Mouse (Mus musculus) intestine, embryonic 14.5 days (tissue): ENCODE measurements around the gene Slc7a15. TPM values are rescaled to one million over a fixed set of nuclear protein-coding genes. Genes with fewer than 3 reads are reported as not detected.
"Not testable (repeated sequence)": the region's sequence is repeated elsewhere in the genome, so short reads cannot be mapped to it uniquely, and the experiment has no call there.

ENCODE experiments used
- ATAC-seq: fragments of 200-750 bp; cut with Nextera tagmentation; replicated peaks from 2 replicates; pipeline ENCODE4 v1.8.0; 2017; ENCODE audit warnings: low read depth, moderate number of reproducible peaks, moderate TSS enrichment, moderate library complexity; ENCODE audit not compliant: low FRiP score, low TSS enrichment
- DNase-seq: peaks from one replicate; pipeline ENCODE4 v3.0.0-alpha.2; 2018; ENCODE audit warnings: low spot score
- H3K27ac ChIP-seq: fragments of 300-500 bp; sonication (generic); 2 replicates; pipeline ENCODE4 v1.5.1; 2014; ENCODE audit warnings: low read depth, mild to moderate bottlenecking, control low read depth
- H3K27me3 ChIP-seq: fragments of 300-500 bp; sonication (generic); replicated peaks from 2 replicates; pipeline ENCODE4 v1.6.1; 2014; ENCODE audit warnings: low read length, control low read depth; ENCODE audit not compliant: control insufficient read depth, insufficient read depth
- H3K36me3 ChIP-seq: fragments of 300-500 bp; sonication (generic); 2 replicates; pipeline ENCODE4 v1.6.1; 2014; ENCODE audit warnings: low read length, control low read depth; ENCODE audit not compliant: control insufficient read depth, insufficient read depth
- H3K4me1 ChIP-seq: fragments of 300-500 bp; sonication (generic); replicated peaks from 2 replicates; pipeline ENCODE4 v1.6.1; 2014; ENCODE audit warnings: low read length, control low read depth, mixed read lengths; ENCODE audit not compliant: control insufficient read depth, insufficient read depth
- H3K4me2 ChIP-seq: fragments of 300-500 bp; sonication (generic); 2 replicates; pipeline ENCODE4 v1.6.1; 2014; ENCODE audit warnings: low read length
- H3K4me3 ChIP-seq: fragments of 300-500 bp; sonication (generic); 2 replicates; pipeline ENCODE4 v1.5.1; 2014; ENCODE audit warnings: low read depth, low read length, control low read depth, mixed read lengths
- H3K9ac ChIP-seq: fragments of 300-500 bp; sonication (generic); 2 replicates; pipeline ENCODE4 v1.6.1; 2014; ENCODE audit warnings: mild to moderate bottlenecking, low read length
- H3K9me3 ChIP-seq: fragments of 300-500 bp; sonication (generic); 2 replicates; pipeline ENCODE4 v1.6.1; 2016; ENCODE audit warnings: low read length, control low read depth; ENCODE audit not compliant: control insufficient read depth
- WGBS: fragments of 180-500 bp; shearing (Covaris S2); extraction: QIAGEN DNeasy Blood & Tissue Kit; methylation state at CpG from one replicate; pipeline ENCODE4 v1.1.7; 2014; 5-methylcytosine and 5-hydroxymethylcytosine counted together
- polyA plus RNA-seq: library from polyadenylated mRNA; unstranded; fragments of >200 nt; fragmentation: Nextera tagmentation; extraction: Ambion mirVana; gene quantifications from 2 replicates; pipeline ENCODE4 v1.2.1, GENCODE M21; 2014

The Slc7a15 gene
- polyA plus RNA-seq, 1 experiment from 2014 or later: not detected

DNA sequence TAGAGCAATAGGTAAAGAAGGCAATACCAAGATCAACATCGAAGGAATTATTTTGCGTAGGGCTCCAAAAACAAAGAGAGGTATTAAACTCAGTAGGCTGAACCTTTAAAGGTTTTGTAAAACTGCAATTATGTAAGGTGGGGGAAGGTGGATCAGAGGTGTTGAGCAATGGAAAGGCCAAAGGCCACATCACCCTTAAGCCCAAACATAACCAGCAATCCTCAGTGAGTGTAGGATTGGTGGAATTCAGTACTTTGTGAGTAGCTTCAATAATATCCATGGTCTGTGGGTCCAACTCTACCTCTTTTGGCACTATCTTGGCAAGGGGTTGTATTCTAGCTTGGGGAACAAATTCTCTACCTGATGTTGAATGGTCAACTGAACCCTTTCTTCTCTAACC is 7.5 kb downstream of the Slc7a15 start:
- not testable (repeated sequence) for H3K4me2 ChIP-seq, H3K9me3 ChIP-seq, H3K27ac ChIP-seq, DNase-seq, H3K9ac ChIP-seq, ATAC-seq, H3K36me3 ChIP-seq, H3K27me3 ChIP-seq, H3K4me1 ChIP-seq, H3K4me3 ChIP-seq
- WGBS: 97% methylated on average over 2 of the region's 2 CpGs

DNA sequence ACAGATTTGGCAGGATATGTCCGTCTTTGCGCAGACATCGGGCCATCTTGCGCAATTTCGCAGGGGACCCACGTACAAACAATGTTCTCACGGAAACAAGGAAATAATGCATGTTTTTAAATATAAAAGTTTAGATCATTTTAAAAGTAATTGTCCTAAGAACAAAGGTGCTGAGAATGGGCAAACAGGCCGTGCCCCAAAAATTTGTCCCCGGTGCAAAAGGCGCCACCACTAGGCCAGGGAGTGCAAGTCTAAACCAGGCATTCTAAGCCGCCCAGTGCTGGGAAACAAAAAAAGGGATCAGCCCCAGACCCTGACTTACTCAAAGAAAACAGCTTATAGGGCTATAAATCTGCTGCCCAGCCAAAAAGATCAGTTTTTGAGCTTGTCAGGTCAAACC is 25.5 kb downstream of the Slc7a15 start:
- Histone ChIP-seq H3K27me3 (no peaks in the 10 kb centered on the region), H3K36me3 (no peaks in the 10 kb centered on the region), H3K4me2 (no peak overlapping the region), H3K9me3 (no peaks in the 10 kb centered on the region), H3K9ac (no peak overlapping the region), H3K27ac (no peak overlapping the region), H3K4me1 (no peaks in the 10 kb centered on the region), H3K4me3 (no peak overlapping the region)
- peak; percentile 40 for DNase-seq
- 73% methylated on average over 11 of the region's 11 CpGs for WGBS
- ATAC-seq: no peak

DNA sequence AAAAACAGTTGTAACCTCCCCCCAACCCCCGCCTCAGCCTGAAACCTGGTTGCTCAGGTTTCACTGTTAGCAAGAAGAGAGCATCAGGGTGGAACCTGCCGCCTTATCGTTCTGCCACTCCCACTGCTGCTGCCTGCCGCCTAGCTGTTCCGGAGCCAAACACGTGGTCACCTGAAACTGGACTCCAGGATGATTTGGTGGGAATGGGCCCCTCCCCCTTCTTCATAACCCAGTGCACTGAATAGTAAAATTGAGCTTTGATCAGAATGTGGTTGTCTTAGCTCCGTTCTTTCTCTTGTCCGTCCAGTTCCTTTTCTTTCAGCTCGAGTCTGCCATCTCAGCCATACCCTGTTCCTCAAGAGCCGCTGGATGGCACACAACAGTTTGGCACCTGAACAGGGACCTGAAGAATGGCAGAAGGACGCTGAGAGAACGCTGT is 26.9 kb downstream of the Slc7a15 start:
- H3K27ac ChIP-seq, H3K4me3 ChIP-seq, H3K4me1 ChIP-seq, H3K36me3 ChIP-seq, H3K9ac ChIP-seq, H3K27me3 ChIP-seq, H3K9me3 ChIP-seq, ATAC-seq: not testable (repeated sequence)
- H3K4me2 ChIP-seq: peak overlapping the region; percentile 15; the same call in 1 of the 2 replicates
- DNase-seq: peak; percentile 57
- 33% methylated on average over 12 of the region's 12 CpGs for WGBS

DNA sequence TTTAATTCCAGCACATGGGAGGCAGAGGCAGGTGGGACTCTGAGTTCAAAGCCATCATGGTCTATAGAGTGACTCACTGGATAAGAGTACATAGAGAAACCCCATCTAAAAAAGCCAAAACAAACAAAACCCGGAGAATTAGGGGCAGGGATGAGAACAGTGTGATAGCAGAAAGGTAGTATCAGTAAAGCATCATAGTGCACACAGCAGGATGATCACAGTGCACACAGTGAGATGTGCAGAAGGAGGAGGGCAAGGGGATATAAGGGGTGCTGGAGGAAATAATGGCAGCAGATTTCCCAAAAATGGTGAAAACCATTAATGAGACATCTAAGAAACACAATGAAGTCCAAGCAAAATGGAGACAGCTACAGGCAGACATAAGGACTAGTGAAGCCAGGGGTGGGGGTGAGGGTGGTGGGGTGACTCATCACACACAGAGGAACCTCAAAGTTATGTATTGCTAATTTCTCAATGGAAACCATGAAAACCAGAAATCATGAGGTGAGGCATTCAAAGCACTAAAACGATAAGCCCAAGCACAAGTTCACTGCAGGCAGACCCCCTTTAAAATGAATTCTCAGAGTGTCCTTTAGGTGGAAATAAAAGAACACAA is 27.5 kb downstream of the Slc7a15 start:
- not testable (repeated sequence) for H3K36me3 ChIP-seq, ATAC-seq, H3K9ac ChIP-seq, H3K27me3 ChIP-seq, H3K4me1 ChIP-seq, H3K4me2 ChIP-seq, H3K9me3 ChIP-seq, H3K4me3 ChIP-seq, H3K27ac ChIP-seq
- 65% methylated on average over 2 of the region's 2 CpGs for WGBS
- DNase-seq: peak; percentile 31

DNA sequence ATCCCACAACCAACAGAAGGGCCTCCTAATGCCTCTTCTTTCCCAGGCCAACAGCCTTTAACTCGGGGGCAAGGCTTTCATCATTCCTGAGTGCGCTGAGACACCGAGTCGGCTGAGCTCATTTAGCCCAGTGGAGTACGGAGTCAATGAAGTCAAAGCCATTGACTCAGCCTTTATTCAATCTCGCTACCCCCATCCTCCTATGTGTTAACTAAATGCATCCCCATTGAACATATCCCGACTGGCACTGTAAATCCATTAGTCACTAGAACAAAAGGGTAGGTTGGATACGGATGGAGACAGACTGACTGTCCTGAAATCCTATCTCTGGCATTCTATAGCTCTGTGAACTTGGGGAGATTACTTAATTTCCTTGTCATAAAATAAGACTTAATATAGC is 36.7 kb downstream of the Slc7a15 start:
- not testable (repeated sequence) for H3K4me3 ChIP-seq
- 87% methylated on average over 8 of the region's 8 CpGs for WGBS

DNA sequence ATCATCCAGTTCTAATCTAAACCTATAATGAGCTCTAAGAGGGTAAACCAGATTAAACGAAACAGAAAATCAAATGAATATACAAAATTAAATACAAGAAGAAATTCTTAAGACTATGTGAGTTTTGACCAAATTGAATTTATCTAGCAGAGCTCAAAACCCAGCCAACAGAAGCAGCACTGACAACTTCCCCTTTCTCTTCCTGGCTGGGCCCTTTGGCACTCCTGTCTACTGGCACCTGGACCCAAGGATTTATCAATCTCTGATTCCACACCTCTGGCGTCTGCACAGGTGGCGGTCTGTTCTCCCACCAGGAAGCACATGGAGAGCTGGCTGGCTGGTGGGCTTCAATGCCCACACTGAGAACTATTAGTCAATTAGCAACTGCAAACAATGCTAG is 39.0 kb downstream of the Slc7a15 start:
- not testable (repeated sequence) for H3K9ac ChIP-seq, DNase-seq, H3K4me1 ChIP-seq, ATAC-seq, H3K9me3 ChIP-seq, H3K36me3 ChIP-seq, H3K4me2 ChIP-seq, H3K27ac ChIP-seq, H3K4me3 ChIP-seq, H3K27me3 ChIP-seq
- WGBS: 79% methylated on average over 3 of the region's 3 CpGs

More for the DNA sequence above, 36.7 kb downstream of the Slc7a15 start:
- H3K9me3 ChIP-seq, DNase-seq, H3K27ac ChIP-seq, H3K9ac ChIP-seq, ATAC-seq, H3K27me3 ChIP-seq, H3K4me2 ChIP-seq, H3K36me3 ChIP-seq, H3K4me1 ChIP-seq: not testable (repeated sequence)

DNA sequence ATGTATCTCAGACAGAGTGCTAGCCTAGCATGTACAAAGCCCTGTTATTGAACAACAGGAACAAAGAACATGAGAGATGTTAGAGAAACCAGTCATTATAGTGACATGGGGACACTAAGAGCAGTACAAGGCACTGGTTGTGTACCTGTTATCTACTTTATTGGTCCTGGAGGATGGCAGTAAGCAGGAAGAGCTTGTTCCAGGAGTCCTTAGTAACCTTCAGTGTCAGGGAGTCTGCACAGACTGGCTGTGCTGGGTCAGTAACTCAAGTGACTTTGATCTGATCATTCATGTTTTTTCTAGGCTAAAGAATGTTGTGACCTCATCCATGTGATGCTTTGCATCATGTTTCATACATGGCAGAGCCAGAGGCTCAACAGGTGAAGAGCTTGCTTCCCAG is 42.7 kb downstream of the Slc7a15 start:
- Histone ChIP-seq H3K4me1 (no peaks in the 10 kb centered on the region), H3K9ac (no peak overlapping the region), H3K27me3 (no peaks in the 10 kb centered on the region), H3K27ac (no peak overlapping the region), H3K36me3 (no peaks in the 10 kb centered on the region), H3K9me3 (no peaks in the 10 kb centered on the region), H3K4me2 (no peak overlapping the region), H3K4me3 (no peak overlapping the region)
- DNase-seq (no peak), ATAC-seq (peak; percentile 47; the same call in 1 of the 2 replicates)

DNA sequence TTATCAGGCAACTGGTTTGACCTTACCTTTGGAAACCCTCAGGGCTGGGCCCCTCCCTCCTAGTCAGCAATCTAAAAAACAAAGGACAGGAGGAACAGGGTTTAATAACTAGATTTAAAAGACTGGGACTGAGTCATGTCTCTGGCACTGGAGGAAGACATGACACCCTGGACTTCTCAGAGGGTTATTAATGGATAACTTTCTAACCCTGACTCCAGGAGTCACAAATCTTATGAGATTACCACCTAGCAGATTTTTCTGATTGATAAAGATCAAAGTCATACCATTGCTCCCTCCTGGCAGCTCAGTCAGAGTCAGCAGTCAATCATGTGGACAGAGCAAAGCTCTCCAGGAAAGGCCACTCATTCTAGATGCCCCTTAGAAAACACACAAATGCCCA is 43.4 kb downstream of the Slc7a15 start:
- Histone ChIP-seq H3K4me1 (no peaks in the 10 kb centered on the region), H3K9ac (no peak overlapping the region), H3K27me3 (no peaks in the 10 kb centered on the region), H3K4me2 (no peak overlapping the region), H3K36me3 (no peaks in the 10 kb centered on the region), H3K9me3 (no peaks in the 10 kb centered on the region), H3K4me3 (no peak overlapping the region), H3K27ac (no peak overlapping the region)
- ATAC-seq (peak; percentile 70), DNase-seq (no peak)

DNA sequence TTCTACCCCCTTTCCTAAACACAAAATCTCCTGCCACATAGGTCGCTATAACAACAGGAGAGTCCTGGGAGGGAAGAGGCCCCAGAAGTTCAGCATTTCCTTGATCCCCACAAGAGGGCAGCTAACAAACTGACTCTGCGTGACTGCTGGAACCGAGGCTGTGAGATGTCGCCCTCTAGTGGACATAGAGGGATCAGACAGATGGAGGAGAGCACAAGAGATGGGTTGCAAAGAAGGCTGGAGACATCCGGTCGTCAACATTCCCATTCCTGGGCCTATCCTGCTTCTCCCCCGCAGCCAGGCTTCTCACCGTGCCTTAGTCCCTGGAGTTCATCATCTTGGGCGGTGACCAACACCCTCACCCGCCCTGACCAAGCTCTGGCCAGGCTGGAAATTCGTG is 51.5 kb downstream of the Slc7a15 start:
- Histone ChIP-seq H3K4me3 (no peak overlapping the region), H3K27ac (no peak overlapping the region), H3K36me3 (no peaks in the 10 kb centered on the region), H3K4me1 (0 out of 2 replicates have a peak, but pooled peaks cover 6% of the 10 kb centered on the region), H3K27me3 (no peaks in the 10 kb centered on the region), H3K9me3 (no peaks in the 10 kb centered on the region), H3K9ac (no peak overlapping the region), H3K4me2 (no peak overlapping the region)
- peak; percentile 61; the same call in 1 of the 2 replicates for ATAC-seq
- DNase-seq: peak; percentile 83
- 17% methylated on average over 11 of the region's 11 CpGs for WGBS
